Mouse (Mus musculus) liver, embryonic 16.5 days (tissue): ENCODE results near the gene Phyhd1. TPM values are rescaled to one million over a fixed set of nuclear protein-coding genes. Genes with fewer than 3 reads are reported as not detected.

Experiments
- ATAC-seq: fragments of 200-750 bp; cut with Nextera tagmentation; 2 replicates; pipeline ENCODE4 v1.8.0; 2017; ENCODE audit warnings: low read depth, mild to moderate bottlenecking, moderate number of reproducible peaks, moderate library complexity
- H3K27ac ChIP-seq: fragments of 300-500 bp; sonication (generic); 2 replicates; pipeline ENCODE4 v1.5.1; 2014; ENCODE audit warnings: mild to moderate bottlenecking, low read length
- H3K27me3 ChIP-seq: fragments of 300-500 bp; sonication (generic); 2 replicates; pipeline ENCODE4 v1.6.1; 2014; ENCODE audit warnings: low read depth, low read length, mixed read lengths; ENCODE audit not compliant: control insufficient read depth, insufficient read depth
- H3K36me3 ChIP-seq: fragments of 300-500 bp; sonication (generic); 2 replicates; pipeline ENCODE4 v1.6.1; 2014; ENCODE audit warnings: mild to moderate bottlenecking; ENCODE audit not compliant: control insufficient read depth, insufficient read depth
- H3K4me1 ChIP-seq: fragments of 300-500 bp; sonication (generic); 2 replicates; pipeline ENCODE4 v1.6.1; 2014; ENCODE audit warnings: low read depth, low read length, mixed read lengths; ENCODE audit not compliant: control insufficient read depth
- H3K4me2 ChIP-seq: fragments of 300-500 bp; sonication (generic); 2 replicates; pipeline ENCODE4 v1.6.1; 2014; ENCODE audit warnings: low read depth, low read length, mixed read lengths
- H3K4me3 ChIP-seq: fragments of 300-500 bp; sonication (generic); 2 replicates; pipeline ENCODE4 v1.5.1; 2014; ENCODE audit warnings: low read depth, mild to moderate bottlenecking, low read length
- H3K9ac ChIP-seq: fragments of 300-500 bp; sonication (generic); 2 replicates; pipeline ENCODE4 v1.6.1; 2014; ENCODE audit warnings: low read depth, low read length
- H3K9me3 ChIP-seq: fragments of 300-500 bp; sonication (generic); replicated peaks from 2 replicates; pipeline ENCODE4 v1.6.1; 2016; ENCODE audit warnings: low read length; ENCODE audit not compliant: control insufficient read depth
- WGBS: fragments of 180-500 bp; shearing (Covaris S2); extraction: QIAGEN DNeasy Blood & Tissue Kit; methylation state at CpG from one replicate; pipeline ENCODE4 v1.1.7; 2014; ENCODE audit not compliant: insufficient replicate concordance; 5-methylcytosine and 5-hydroxymethylcytosine counted together
- polyA plus RNA-seq: library from polyadenylated mRNA; unstranded; fragments of >200 nt; fragmentation: Nextera tagmentation; extraction: Ambion mirVana; gene quantifications from 2 replicates; pipeline ENCODE4 v1.2.1, GENCODE M21; 2015

The Phyhd1 gene
- polyA plus RNA-seq, 1 experiment from 2014 or later: 16.0 TPM

- peak within 1 kb of the TSS; percentile 96 for H3K4me2 ChIP-seq
- H3K4me3 ChIP-seq: peak within 1 kb of the TSS; percentile 92
- H3K4me1 ChIP-seq: peaks cover 22% of the 10 kb centered on the region
- peak within 1 kb of the TSS; percentile 88 for H3K9ac ChIP-seq
- H3K27ac ChIP-seq: peak within 1 kb of the TSS; percentile 63
- ATAC-seq: peak; percentile 89
- WGBS: under 1% methylated on average over 63 of the region's 68 CpGs
- no peaks in the 10 kb centered on the region for H3K27me3 ChIP-seq
- no peaks in the 10 kb centered on the region for H3K36me3 ChIP-seq
- H3K9me3 ChIP-seq: no peaks in the 10 kb centered on the region
These were observed 20.4 kb downstream of the Phyhd1 start, which contains the start of the genes Dolk and Nup188 for GRCm38 (mm10) chr2:30286192-30287026. Gene Dolk (minus strand): TSS chr2:30286334. Gene Nup188 (plus strand): TSS chr2:30286397.

DNA sequence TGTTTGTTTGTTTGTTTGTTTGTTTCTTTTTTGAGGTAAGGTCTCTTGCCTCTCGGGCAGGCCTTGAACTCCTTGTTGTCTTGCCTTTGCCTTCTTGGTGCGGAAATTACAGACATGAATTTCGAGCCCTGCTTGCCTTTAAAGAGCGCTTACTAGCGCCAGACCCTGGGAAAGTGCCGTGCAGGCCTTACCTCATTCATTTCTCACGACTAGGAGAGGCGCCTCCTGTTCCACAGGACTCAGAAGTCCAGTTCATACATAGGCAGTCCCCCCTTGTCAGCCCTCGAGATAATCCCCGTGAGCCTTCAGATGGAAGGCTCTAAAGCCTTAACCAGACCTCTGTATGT, 21.0 kb downstream of the Phyhd1 start:
- H3K27me3 ChIP-seq: no peaks in the 10 kb centered on the region
- H3K4me3 ChIP-seq: peak overlapping the region; percentile 92
- no peaks in the 10 kb centered on the region for H3K9me3 ChIP-seq
- H3K9ac ChIP-seq: peak overlapping the region; percentile 88
- no peak for ATAC-seq
- peak overlapping the region; percentile 56 for H3K27ac ChIP-seq
- peak overlapping the region; percentile 96 for H3K4me2 ChIP-seq
- under 1% methylated on average over 10 of the region's 10 CpGs for WGBS
- H3K36me3 ChIP-seq: no peaks in the 10 kb centered on the region
- H3K4me1 ChIP-seq: peaks cover 22% of the 10 kb centered on the region

DNA sequence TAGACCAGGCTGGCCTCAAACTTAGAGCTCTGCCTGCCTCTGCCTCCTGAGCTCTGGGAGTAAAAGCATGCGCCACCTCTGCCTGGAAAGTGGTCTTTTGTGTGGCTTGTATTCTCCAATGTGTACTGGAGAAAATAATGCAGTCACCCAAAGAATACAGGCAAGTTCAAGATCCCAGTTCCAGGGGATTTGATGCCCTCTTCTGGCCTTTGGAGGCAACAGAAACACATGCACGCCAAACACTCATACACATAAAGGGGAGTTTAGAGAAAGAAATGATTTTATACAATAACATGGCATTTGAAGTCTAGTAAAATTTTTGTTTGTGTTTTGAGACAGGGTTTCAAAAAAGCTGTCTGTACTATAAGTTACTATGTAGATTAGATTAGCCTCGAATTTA, 33.5 kb downstream of the Phyhd1 start:
- H3K27me3 ChIP-seq: no peaks in the 10 kb centered on the region
- H3K9ac ChIP-seq: no peak overlapping the region
- WGBS: 57% methylated on average over 3 of the region's 3 CpGs
- H3K4me3 ChIP-seq: no peak overlapping the region
- H3K9me3 ChIP-seq: no peaks in the 10 kb centered on the region
- no peak for ATAC-seq
- no peak overlapping the region for H3K4me2 ChIP-seq
- H3K36me3 ChIP-seq: peaks cover 33% of the 10 kb centered on the region
- H3K4me1 ChIP-seq: no peaks in the 10 kb centered on the region
- H3K27ac ChIP-seq: no peak overlapping the region

- Histone ChIP-seq H3K9ac (no peak overlapping the region), H3K9me3 (no peaks in the 10 kb centered on the region), H3K36me3 (peaks cover 38% of the 10 kb centered on the region), H3K27ac (no peak overlapping the region), H3K27me3 (no peaks in the 10 kb centered on the region), H3K4me1 (no peaks in the 10 kb centered on the region), H3K4me3 (no peak overlapping the region), H3K4me2 (no peak overlapping the region)
- WGBS: 76% methylated on average over 5 of the region's 5 CpGs
- ATAC-seq: no peak
These were observed 34.0 kb downstream of the Phyhd1 start for GRCm38 (mm10) chr2:30299966-30300365.

DNA sequence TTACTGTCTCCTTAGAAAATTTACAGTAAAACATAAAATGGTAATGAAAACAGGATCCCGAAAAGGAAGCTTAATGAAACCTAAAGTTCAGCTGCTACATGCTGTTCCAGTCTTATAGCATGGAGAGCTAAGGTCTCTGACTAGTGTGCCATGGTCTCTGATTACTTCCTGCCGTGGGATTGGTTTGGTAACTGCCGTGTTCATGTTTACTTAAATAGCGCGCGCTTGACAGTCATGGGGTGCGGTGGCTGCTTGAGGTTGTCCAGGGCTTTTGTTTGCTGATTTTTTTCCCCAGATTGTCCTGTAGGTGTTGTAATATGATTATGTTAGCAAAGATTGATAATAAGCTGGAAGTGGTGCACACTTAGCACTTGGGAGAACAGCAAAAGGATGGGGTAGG, 40.1 kb downstream of the Phyhd1 start:
- Histone ChIP-seq H3K4me1 (no peaks in the 10 kb centered on the region), H3K4me2 (no peak overlapping the region), H3K27ac (no peak overlapping the region), H3K9me3 (no peaks in the 10 kb centered on the region), H3K4me3 (no peak overlapping the region), H3K27me3 (no peaks in the 10 kb centered on the region), H3K36me3 (peaks cover 50% of the 10 kb centered on the region), H3K9ac (no peak overlapping the region)
- ATAC-seq: no peak
- 81% methylated on average over 7 of the region's 7 CpGs for WGBS

- no peaks in the 10 kb centered on the region for H3K9me3 ChIP-seq
- no peak overlapping the region for H3K4me2 ChIP-seq
- H3K27me3 ChIP-seq: no peaks in the 10 kb centered on the region
- 38% methylated on average over 3 of the region's 3 CpGs for WGBS
- peak; percentile 39; the same call in 1 of the 2 replicates for ATAC-seq
- H3K4me3 ChIP-seq: no peak overlapping the region
- H3K36me3 ChIP-seq: peaks cover 47% of the 10 kb centered on the region
- no peak overlapping the region for H3K27ac ChIP-seq
- H3K9ac ChIP-seq: no peak overlapping the region
- H3K4me1 ChIP-seq: no peaks in the 10 kb centered on the region
These were observed 43.3 kb downstream of the Phyhd1 start for GRCm38 (mm10) chr2:30309351-30309750.

DNA sequence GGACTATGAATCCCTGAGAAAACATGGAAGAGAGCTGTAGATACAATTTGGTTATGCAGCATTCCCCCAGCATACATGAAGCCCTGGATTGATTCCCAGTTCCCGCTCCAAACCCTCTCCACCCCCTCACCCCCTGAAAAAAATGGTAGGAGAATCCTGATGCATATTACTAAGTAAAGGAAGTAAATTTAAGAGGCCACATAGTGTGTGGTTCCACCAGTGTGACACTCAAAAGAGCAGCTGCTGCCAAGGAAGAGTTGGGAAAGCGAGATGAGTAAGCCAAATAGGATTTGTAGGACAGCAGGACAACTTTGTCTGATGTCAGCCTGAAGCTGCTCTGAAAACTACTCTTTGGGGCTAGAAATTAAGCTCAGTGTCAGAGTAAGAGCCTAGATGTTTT, 45.5 kb downstream of the Phyhd1 start:
- no peak overlapping the region for H3K4me2 ChIP-seq
- H3K4me1 ChIP-seq: no peaks in the 10 kb centered on the region
- H3K27me3 ChIP-seq: no peaks in the 10 kb centered on the region
- H3K27ac ChIP-seq: no peak overlapping the region
- H3K36me3 ChIP-seq: peaks cover 43% of the 10 kb centered on the region
- ATAC-seq: no peak
- H3K9ac ChIP-seq: no peak overlapping the region
- no peak overlapping the region for H3K4me3 ChIP-seq
- WGBS: 92% methylated on average over 2 of the region's 2 CpGs
- H3K9me3 ChIP-seq: no peaks in the 10 kb centered on the region

GRCm38 (mm10) chr2:30316136-30316535, 50.1 kb downstream of the Phyhd1 start:
- Histone ChIP-seq H3K9ac (no peak overlapping the region), H3K9me3 (no peaks in the 10 kb centered on the region), H3K27ac (no peak overlapping the region), H3K4me2 (no peak overlapping the region), H3K36me3 (peaks cover 33% of the 10 kb centered on the region), H3K4me3 (no peak overlapping the region), H3K27me3 (no peaks in the 10 kb centered on the region), H3K4me1 (no peaks in the 10 kb centered on the region)
- WGBS: 86% methylated on average over 4 of the region's 4 CpGs
- no peak for ATAC-seq

- Histone ChIP-seq H3K4me3 (no peak overlapping the region), H3K4me2 (no peak overlapping the region), H3K27me3 (no peaks in the 10 kb centered on the region), H3K4me1 (no peaks in the 10 kb centered on the region), H3K36me3 (peaks cover 37% of the 10 kb centered on the region), H3K9me3 (no peaks in the 10 kb centered on the region), H3K9ac (no peak overlapping the region), H3K27ac (no peak overlapping the region)
- no peak for ATAC-seq
- 85% methylated on average over 5 of the region's 5 CpGs for WGBS
These were observed 51.0 kb downstream of the Phyhd1 start for GRCm38 (mm10) chr2:30316955-30317354.
